Mouse (Mus musculus) bone marrow, adult 2 months (tissue): Measurements from ENCODE around the gene Serbp1. TPM values are rescaled to one million over a fixed set of nuclear protein-coding genes. Genes with fewer than 3 reads are reported as not detected.

ENCODE experiments used
- H3K27ac ChIP-seq: fragments of 200-500 bp; 2 replicates; pipeline ENCODE4 v1.5.1; 2012; ENCODE audit warnings: low read depth, mild to moderate bottlenecking, control low read depth, inconsistent platforms, low read length; ENCODE audit not compliant: control insufficient read depth, poor library complexity, insufficient read depth
- H3K4me1 ChIP-seq: fragments of 200-500 bp; 2 replicates; pipeline ENCODE4 v1.6.1; 2011; ENCODE audit warnings: low read length; ENCODE audit not compliant: control insufficient read depth, insufficient read depth
- H3K4me3 ChIP-seq: fragments of 200-500 bp; replicated peaks from 2 replicates; pipeline ENCODE3; 2011; ENCODE audit warnings: mild to moderate bottlenecking, low read depth, low read length, control low read depth; ENCODE audit not compliant: control insufficient read depth
- CTCF ChIP-seq: fragments of 200-500 bp; IDR thresholded peaks from 2 replicates; pipeline ENCODE4 v1.5.1; 2011; ENCODE audit warnings: low read length, control low read depth; ENCODE audit not compliant: control insufficient read depth, insufficient read depth
- POLR2A ChIP-seq: fragments of 200-500 bp; IDR thresholded peaks from 2 replicates; pipeline ENCODE4 v1.6.1; 2011; ENCODE audit warnings: low read depth, mild to moderate bottlenecking, control low read depth, low read length, borderline replicate concordance; ENCODE audit not compliant: control insufficient read depth
- WGBS: fragments of 180-500 bp; shearing (Covaris S2); methylation state at CpG from one replicate; pipeline ENCODE4 v1.1.7; 2018; 5-methylcytosine and 5-hydroxymethylcytosine counted together
- polyA plus RNA-seq: library from polyadenylated mRNA; stranded (reverse); fragments of >200 nt; gene quantifications from 2 replicates; pipeline ENCODE4 v1.2.4, GENCODE M21; 2011; ENCODE audit warnings: low replicate concordance; ENCODE audit not compliant: missing spikeins, insufficient read depth, insufficient read length

Gene Serbp1
- polyA plus RNA-seq, 1 experiment, result 479 TPM

DNA sequence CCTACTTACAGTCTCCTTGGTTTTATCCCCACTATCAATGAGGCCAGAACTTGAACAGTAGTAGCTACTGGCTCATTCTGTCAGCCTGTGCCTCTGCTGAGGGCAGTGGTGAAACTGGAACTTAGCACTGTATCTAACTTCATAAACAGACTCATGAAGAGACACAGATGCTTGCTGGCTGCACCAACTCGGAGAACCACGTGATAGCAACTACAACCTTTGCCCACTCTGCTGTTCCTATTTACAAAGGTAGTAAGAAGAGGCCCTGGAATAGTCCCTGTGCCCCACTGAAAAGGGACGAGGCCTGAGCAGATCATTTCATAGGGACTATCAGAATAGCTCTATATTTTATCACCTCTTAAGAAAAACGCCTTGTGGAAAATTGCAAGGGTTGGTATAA, 62.3 kb downstream of the Serbp1 start:
- H3K4me1 ChIP-seq, result no peaks in the 10 kb centered on the region
- H3K4me3 ChIP-seq, result no peak overlapping the region
- no peak overlapping the region for H3K27ac ChIP-seq
- 82% methylated on average over 4 of the region's 4 CpGs for WGBS
- TF ChIP-seq POLR2A (no peak), CTCF (no peak)

DNA sequence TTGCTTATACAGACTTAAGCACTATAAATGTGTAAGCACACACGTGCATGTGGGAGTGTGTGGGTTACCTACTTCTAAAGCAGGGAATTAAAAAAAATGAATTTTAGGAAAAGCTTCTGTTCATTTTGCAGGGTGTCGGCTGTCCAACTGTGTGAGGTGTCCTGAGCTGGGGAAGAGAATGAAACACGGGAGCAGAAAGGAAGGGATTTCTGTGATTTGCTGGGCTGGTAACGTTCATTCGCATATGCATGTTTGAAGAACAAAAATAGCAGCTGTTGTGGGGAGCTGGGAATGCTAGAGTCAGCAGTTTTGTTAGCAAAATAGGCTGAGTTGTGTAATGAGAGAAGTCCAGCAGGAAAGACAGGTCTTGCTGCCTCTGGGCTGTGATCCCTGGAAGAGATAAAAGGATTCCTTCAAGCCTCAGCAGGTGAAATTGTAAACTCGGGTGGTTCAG, 62.8 kb downstream of the Serbp1 start:
- Histone ChIP-seq H3K27ac (no peak overlapping the region), H3K4me3 (no peak overlapping the region), H3K4me1 (no peaks in the 10 kb centered on the region)
- WGBS, result 80% methylated on average over 6 of the region's 6 CpGs
- no peak for TF ChIP-seq POLR2A

DNA sequence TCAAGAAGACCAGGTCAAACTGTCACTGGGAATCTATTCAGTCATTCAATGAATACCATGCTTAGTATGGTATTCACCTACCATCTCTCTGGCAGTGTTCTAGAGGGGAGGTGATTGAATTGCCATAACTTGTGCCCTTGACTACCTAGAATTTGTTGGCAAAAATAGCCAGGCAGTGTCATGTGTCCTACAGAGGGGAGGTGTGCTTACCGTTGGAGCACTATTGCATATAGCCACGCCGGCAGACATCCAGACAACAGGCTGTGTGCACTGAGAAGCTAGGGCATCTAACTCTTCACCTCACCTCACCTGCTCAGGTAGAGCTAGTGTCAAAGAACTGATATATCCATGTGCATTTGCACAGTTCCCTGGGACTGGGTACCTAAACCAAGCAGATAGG, 63.3 kb downstream of the Serbp1 start:
- TF ChIP-seq POLR2A, result no peak
- H3K4me1 ChIP-seq, result no peaks in the 10 kb centered on the region
- no peak overlapping the region for H3K27ac ChIP-seq
- 96% methylated on average over 3 of the region's 3 CpGs for WGBS
- H3K4me3 ChIP-seq, result no peak overlapping the region

DNA sequence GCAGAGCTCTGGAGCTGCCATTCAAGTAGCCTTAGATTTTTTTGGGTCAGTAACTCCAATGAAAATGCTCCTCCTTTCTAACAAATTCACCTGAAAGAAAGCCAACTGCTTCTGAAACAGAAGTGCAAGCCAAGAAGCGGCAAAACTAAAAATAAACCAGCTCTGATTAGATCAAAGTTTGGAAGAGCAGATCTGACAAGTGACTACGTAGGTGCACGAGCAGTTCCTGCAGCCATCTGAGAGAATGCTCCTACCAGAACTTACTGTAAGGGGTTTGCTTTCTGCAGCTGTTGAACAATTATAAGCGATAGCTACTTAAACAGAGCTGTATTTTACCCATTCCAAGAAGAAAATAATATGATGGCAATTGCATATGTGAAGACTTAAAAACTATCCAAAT, 64.5 kb downstream of the Serbp1 start:
- no peaks in the 10 kb centered on the region for H3K4me1 ChIP-seq
- H3K27ac ChIP-seq, result no peak overlapping the region
- TF ChIP-seq POLR2A, result no peak
- WGBS, result 76% methylated on average over 4 of the region's 4 CpGs
- H3K4me3 ChIP-seq, result no peak overlapping the region

DNA sequence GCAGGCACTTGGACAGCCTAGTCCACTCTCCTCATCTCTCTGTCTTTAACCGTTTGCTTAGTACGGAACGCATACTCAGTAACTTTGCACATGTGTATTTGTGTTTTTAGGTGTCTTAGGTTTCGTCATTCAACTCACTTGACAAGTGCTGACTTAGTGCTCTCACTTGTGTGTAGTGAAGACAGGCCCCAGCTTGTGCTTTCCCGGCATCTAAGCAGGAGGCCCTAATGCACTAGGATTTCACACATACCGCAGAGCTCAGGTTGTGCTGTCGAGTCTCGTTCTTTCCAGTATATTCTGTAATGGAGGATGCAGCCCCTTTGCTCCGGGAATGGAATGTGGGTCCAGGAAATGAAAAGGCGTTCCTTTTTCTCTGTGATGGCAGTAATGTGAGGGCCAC, 65.2 kb downstream of the Serbp1 start:
- no peak overlapping the region for H3K27ac ChIP-seq

DNA sequence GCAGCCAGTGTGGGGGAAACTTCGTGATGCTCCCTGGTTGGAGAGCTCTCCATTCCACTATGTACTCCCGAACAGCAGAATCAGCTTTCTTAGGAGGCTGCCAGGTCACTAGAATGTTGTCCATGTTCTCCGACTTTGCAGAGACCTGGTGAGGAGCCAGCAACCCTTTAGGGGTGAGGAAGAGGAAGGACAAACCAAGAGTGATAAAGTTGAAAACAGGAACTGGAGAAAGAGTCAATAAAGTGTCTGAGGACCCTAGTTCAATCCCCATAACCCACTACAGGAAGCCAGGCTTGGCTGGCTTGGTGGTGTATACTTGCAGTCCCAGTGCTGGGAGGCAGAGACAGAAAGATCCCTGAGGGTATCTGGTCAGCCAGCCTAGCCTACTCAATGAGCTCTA, 71.0 kb downstream of the Serbp1 start:
- WGBS, result 54% methylated on average over 3 of the region's 3 CpGs
- H3K4me1 ChIP-seq, result no peaks in the 10 kb centered on the region
- H3K4me3 ChIP-seq, result no peak overlapping the region
- no peak for TF ChIP-seq CTCF
- no peak for TF ChIP-seq POLR2A
- H3K27ac ChIP-seq, result no peak overlapping the region

More for the DNA sequence above, 65.2 kb downstream of the Serbp1 start:
- WGBS, result 90% methylated on average over 10 of the region's 10 CpGs
- no peaks in the 10 kb centered on the region for H3K4me1 ChIP-seq
- H3K4me3 ChIP-seq, result no peak overlapping the region
- TF ChIP-seq POLR2A (no peak), CTCF (no peak)

DNA sequence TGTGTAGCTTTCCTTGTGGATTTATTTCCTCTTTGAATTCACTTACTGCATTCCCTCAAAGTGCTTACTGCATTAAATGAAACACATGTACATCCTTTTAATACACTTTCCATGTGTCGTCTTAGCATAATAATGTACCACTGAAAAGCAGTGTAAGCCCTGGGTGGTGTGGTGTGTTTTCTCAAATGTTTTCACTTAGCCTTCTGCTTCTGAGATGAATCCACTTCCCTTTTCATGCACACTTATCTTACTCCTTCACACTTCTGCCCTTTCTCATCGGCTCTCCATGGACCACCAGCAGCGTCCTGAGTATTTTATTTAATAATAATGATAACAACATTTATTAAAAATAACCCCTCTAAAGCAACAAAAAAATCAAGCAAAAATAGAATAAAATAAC, 71.8 kb downstream of the Serbp1 start:
- no peak for TF ChIP-seq CTCF
- no peak for TF ChIP-seq POLR2A
- 29% methylated on average over 3 of the region's 3 CpGs for WGBS
- H3K4me3 ChIP-seq, result no peak overlapping the region
- H3K27ac ChIP-seq, result no peak overlapping the region
- H3K4me1 ChIP-seq, result no peaks in the 10 kb centered on the region

DNA sequence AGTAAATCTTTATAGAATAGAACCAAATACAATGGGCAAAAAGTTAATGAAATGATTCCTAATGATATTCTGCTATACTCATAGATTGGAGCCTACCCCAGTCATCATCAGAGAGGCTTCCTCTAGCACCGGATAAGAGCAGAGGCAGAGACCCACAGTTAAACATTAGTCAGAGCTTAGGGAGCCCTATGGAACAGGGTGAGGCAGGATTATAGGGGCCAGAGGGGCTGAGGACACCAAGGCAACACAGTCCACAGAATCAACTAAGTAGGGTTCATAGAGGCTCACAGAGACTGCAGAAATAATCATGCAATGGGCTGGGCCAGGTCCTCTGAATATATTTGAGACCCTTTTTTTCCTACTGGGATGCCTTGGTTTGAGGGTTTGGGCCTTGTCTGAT, 76.7 kb downstream of the Serbp1 start:
- no peak overlapping the region for H3K27ac ChIP-seq
- H3K4me3 ChIP-seq, result no peak overlapping the region
- no peak for TF ChIP-seq CTCF
- TF ChIP-seq POLR2A, result no peak
- WGBS, result 85% methylated on average over 1 of the region's 1 CpGs
- H3K4me1 ChIP-seq, result no peaks in the 10 kb centered on the region

DNA sequence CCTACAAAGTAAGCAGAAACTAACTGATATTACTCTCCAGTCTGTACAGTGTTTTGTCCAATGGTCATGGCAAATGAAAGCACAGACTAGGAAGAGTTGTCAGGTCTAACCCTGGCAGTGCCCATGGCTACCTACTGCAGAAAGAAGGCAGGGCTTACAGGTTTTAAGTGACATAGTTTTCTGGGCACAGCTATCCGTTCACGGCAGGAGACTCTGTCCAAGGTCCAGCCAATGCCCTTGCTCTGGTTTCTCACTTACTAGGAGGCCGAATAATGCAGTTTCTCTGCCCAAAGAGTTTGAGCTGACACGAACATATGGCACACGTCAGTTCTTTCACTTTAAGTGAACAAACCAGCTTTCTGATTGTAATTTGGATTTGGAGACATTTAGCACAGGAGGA, 79.1 kb downstream of the Serbp1 start:
- no peak overlapping the region for H3K27ac ChIP-seq
- TF ChIP-seq CTCF (no peak), POLR2A (no peak)
- WGBS, result 74% methylated on average over 5 of the region's 5 CpGs
- no peak overlapping the region for H3K4me3 ChIP-seq
- H3K4me1 ChIP-seq, result no peaks in the 10 kb centered on the region
